Mouse (Mus musculus) lung, embryonic 14.5 days (tissue): ENCODE data around the gene Vps13a. TPM values are rescaled to one million over a fixed set of nuclear protein-coding genes. Genes with fewer than 3 reads are reported as not detected.
"Not testable (repeated sequence)": the region's sequence is repeated elsewhere in the genome, so short reads cannot be mapped to it uniquely, and the experiment has no call there.

Experiments
- ATAC-seq: fragments of 200-750 bp; cut with Nextera tagmentation; 2 replicates; pipeline ENCODE4 v1.8.0; 2017; ENCODE audit warnings: mild to moderate bottlenecking, moderate TSS enrichment, moderate library complexity; ENCODE audit not compliant: insufficient read depth
- DNase-seq: peaks from one replicate; pipeline ENCODE4 v3.0.0-alpha.2; 2015
- H3K27ac ChIP-seq: fragments of 300-500 bp; sonication (generic); 2 replicates; pipeline ENCODE4 v1.5.1; 2014; ENCODE audit warnings: low read depth, mild to moderate bottlenecking, moderate library complexity
- H3K27me3 ChIP-seq: fragments of 300-500 bp; sonication (generic); 2 replicates; pipeline ENCODE4 v1.6.1; 2014; ENCODE audit warnings: low read length, control low read depth; ENCODE audit not compliant: insufficient read depth
- H3K36me3 ChIP-seq: fragments of 300-500 bp; sonication (generic); 2 replicates; pipeline ENCODE4 v1.6.1; 2014; ENCODE audit warnings: control low read depth; ENCODE audit not compliant: insufficient read depth
- H3K4me1 ChIP-seq: fragments of 300-500 bp; sonication (generic); 2 replicates; pipeline ENCODE4 v1.6.1; 2014; ENCODE audit warnings: antibody characterized with exemption, control low read depth; ENCODE audit not compliant: insufficient read depth
- H3K4me2 ChIP-seq: fragments of 300-500 bp; sonication (generic); 2 replicates; pipeline ENCODE4 v1.6.1; 2014; ENCODE audit warnings: mild to moderate bottlenecking
- H3K4me3 ChIP-seq: fragments of 300-500 bp; sonication (generic); 2 replicates; pipeline ENCODE4 v1.5.1; 2014; ENCODE audit warnings: low read depth, low read length
- H3K9ac ChIP-seq: fragments of 300-500 bp; sonication (generic); 2 replicates; pipeline ENCODE4 v1.6.1; 2014
- H3K9me3 ChIP-seq: fragments of 300-500 bp; sonication (generic); 2 replicates; pipeline ENCODE4 v1.6.1; 2016; ENCODE audit warnings: low read depth, low read length, control low read depth
- CTCF ChIP-seq: IDR thresholded peaks from 2 replicates; pipeline ENCODE4 v1.5.1; 2016; ENCODE audit warnings: antibody characterized with exemption, low read depth
- WGBS: fragments of 180-500 bp; shearing (Covaris S2); extraction: QIAGEN DNeasy Blood & Tissue Kit; methylation state at CpG from one replicate; pipeline ENCODE4 v1.1.7; 2014; 5-methylcytosine and 5-hydroxymethylcytosine counted together
- polyA plus RNA-seq: library from polyadenylated mRNA; unstranded; fragments of >200 nt; fragmentation: Nextera tagmentation; extraction: Ambion mirVana; gene quantifications from 2 replicates; pipeline ENCODE4 v1.2.1, GENCODE M21; 2014

Vps13a gene
- polyA plus RNA-seq, 1 experiment from 2014 or later = 12.0 TPM

DNA sequence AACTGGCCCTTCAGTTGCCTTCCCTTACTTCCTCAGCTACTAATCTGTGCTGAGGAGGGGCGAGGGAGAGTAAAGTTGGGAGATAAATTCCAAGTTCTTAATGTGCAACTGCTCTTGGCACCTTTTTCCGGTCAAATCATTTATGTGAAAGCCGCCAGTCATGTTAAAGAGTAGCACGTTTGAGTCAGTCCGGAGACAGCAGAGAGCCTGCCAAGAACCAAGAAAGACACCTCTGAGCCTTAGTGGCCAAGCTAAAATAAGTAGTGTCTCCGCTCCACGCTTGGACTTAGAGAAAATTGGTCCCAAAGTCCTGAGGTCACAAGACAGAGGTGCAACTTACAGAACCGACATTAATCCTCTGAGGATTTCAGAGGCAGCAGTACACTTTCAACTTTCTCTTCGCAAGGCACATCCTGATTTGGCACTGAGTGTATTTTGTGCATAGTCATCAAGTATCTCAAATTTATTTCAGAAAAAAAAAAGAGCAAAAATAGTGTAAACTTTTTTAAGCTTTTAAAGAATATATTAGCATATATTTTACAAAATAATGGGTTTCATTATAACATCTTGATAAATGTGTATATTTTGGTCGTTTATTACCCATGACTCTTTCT is 780 bp upstream of the Vps13a start:
- no peaks in the 10 kb centered on the region for H3K27me3 ChIP-seq
- H3K4me3 ChIP-seq = peak overlapping the region; percentile 68
- H3K9me3 ChIP-seq = no peaks in the 10 kb centered on the region
- H3K9ac ChIP-seq = peak overlapping the region; percentile 56
- H3K27ac ChIP-seq = peak overlapping the region; percentile 43; the same call in 1 of the 2 replicates
- peak; percentile 15; the same call in 1 of the 2 replicates for ATAC-seq
- 0 out of 2 replicates have a peak, but pooled peaks cover 4% of the 10 kb centered on the region for H3K4me1 ChIP-seq
- TF ChIP-seq CTCF = no peak
- no peak for DNase-seq
- peak overlapping the region; percentile 82 for H3K4me2 ChIP-seq
- H3K36me3 ChIP-seq = no peaks in the 10 kb centered on the region
- 10% methylated on average over 10 of the region's 10 CpGs for WGBS

DNA sequence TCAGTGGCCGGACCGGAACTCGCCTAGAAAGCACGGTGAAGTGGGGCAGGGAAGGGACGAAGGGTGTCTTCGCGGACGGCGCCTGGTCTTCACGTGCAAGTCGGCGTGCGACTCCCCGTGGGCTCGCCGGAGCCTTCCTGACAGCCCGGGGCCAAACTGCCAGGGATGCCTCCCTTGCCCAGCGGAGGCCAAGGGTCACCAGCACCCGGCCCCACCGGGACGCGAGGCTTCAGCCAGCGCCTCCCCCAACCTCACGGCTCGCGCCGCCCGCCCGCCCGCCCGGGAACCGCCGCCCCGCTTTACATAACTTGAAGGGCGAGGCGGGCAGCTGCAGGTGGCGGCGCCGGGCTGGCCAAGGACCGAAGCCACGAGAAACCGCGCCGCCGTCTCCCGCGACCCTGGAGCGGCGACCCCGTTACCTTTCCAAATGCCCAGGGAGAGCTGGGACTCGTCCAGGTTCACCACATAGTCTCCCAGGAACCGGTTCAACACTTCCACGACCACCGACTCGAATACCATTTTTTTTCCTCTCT is 416 bp downstream of the Vps13a start:
- ATAC-seq (peak; percentile 60), DNase-seq (peak; percentile 47)
- Histone ChIP-seq H3K9me3 (no peaks in the 10 kb centered on the region), H3K36me3 (no peaks in the 10 kb centered on the region), H3K9ac (peak overlapping the region; percentile 64), H3K4me1 (0 out of 2 replicates have a peak, but pooled peaks cover 4% of the 10 kb centered on the region), H3K27ac (no peak overlapping the region), H3K4me2 (peak overlapping the region; percentile 96), H3K4me3 (peak overlapping the region; percentile 68), H3K27me3 (no peaks in the 10 kb centered on the region)
- TF ChIP-seq CTCF = no peak
- under 1% methylated on average over 55 of the region's 55 CpGs for WGBS

GRCm38 (mm10) chr19:16779786-16780185 is 947 bp downstream of the Vps13a start:
- no peak for ATAC-seq
- Histone ChIP-seq H3K4me2 (peak overlapping the region; percentile 96), H3K9ac (peak overlapping the region; percentile 64), H3K9me3 (no peaks in the 10 kb centered on the region), H3K36me3 (no peaks in the 10 kb centered on the region), H3K4me1 (0 out of 2 replicates have a peak, but pooled peaks cover 4% of the 10 kb centered on the region), H3K4me3 (peak overlapping the region; percentile 68), H3K27ac (no peak overlapping the region), H3K27me3 (no peaks in the 10 kb centered on the region)
- WGBS = 11% methylated on average over 8 of the region's 8 CpGs
- TF ChIP-seq CTCF = no peak
- no peak for DNase-seq

GRCm38 (mm10) chr19:16779281-16779680 is 1.5 kb downstream of the Vps13a start:
- H3K9me3 ChIP-seq = no peaks in the 10 kb centered on the region
- DNase-seq = no peak
- H3K27me3 ChIP-seq = no peaks in the 10 kb centered on the region
- no peak for ATAC-seq
- no peak overlapping the region for H3K27ac ChIP-seq
- no peak overlapping the region for H3K9ac ChIP-seq
- H3K4me3 ChIP-seq = peak overlapping the region; percentile 68; the same call in 1 of the 2 replicates
- no peak for TF ChIP-seq CTCF
- H3K4me2 ChIP-seq = peak overlapping the region; percentile 96; the same call in 1 of the 2 replicates
- 57% methylated on average over 5 of the region's 5 CpGs for WGBS
- H3K4me1 ChIP-seq = 0 out of 2 replicates have a peak, but pooled peaks cover 4% of the 10 kb centered on the region
- no peaks in the 10 kb centered on the region for H3K36me3 ChIP-seq

- Histone ChIP-seq H3K36me3 (no peaks in the 10 kb centered on the region), H3K27ac (no peak overlapping the region), H3K9ac (no peak overlapping the region), H3K4me3 (no peak overlapping the region), H3K9me3 (no peaks in the 10 kb centered on the region), H3K27me3 (no peaks in the 10 kb centered on the region), H3K4me1 (0 out of 2 replicates have a peak, but pooled peaks cover 4% of the 10 kb centered on the region), H3K4me2 (no peak overlapping the region)
- ATAC-seq (no peak), DNase-seq (no peak)
- 58% methylated on average over 6 of the region's 6 CpGs for WGBS
- TF ChIP-seq CTCF = no peak
These were observed 2.2 kb downstream of the Vps13a start for GRCm38 (mm10) chr19:16778578-16778977.

DNA sequence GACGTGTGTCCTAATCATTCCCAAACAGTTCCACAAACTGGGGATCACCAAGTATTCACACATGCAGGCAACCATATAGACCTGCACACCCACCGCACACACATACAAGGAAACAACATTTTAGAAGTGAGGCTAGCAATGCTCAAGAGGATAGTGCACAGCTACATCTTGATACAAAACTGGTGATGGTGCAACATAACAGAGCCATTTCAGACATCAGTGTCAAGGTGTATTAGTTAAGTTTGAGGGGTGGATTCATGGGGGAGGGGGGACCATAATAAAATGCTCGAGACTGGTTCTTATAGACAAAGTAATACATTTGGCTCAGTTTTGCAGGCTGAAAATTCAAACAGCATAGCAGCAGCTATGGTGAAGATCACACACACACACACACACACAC is 2.8 kb downstream of the Vps13a start:
- 76% methylated on average over 3 of the region's 3 CpGs for WGBS
- DNase-seq = no peak
- no peak overlapping the region for H3K27ac ChIP-seq
- no peak for TF ChIP-seq CTCF
- H3K9me3 ChIP-seq = no peaks in the 10 kb centered on the region
- no peaks in the 10 kb centered on the region for H3K27me3 ChIP-seq
- peaks cover 4% of the 10 kb centered on the region; the same call in 1 of the 2 replicates for H3K4me1 ChIP-seq
- no peak overlapping the region for H3K9ac ChIP-seq
- no peak for ATAC-seq
- H3K4me3 ChIP-seq = no peak overlapping the region
- no peaks in the 10 kb centered on the region for H3K36me3 ChIP-seq
- H3K4me2 ChIP-seq = no peak overlapping the region

DNA sequence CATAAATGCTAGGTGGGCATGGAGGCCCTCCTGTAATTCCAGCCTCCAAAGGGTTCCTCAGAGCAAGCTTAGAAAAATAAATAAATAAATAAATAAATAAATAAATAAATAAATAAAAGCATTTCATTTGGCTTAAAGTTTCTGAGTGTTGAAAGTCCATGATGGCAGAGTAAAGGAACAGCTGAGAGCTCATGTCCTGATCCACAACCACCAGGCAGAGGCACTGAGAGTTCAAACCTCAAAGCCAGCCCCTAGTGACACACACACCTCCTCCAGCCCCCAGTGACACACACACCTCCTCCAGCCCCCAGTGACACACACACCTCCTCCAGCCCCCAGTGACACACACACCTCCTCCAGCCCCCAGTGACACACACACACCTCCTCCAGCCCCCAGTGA is 3.3 kb downstream of the Vps13a start:
- H3K27ac ChIP-seq, H3K9me3 ChIP-seq, H3K9ac ChIP-seq, H3K4me1 ChIP-seq, H3K4me3 ChIP-seq, H3K4me2 ChIP-seq, ATAC-seq, H3K36me3 ChIP-seq, DNase-seq, H3K27me3 ChIP-seq: not testable (repeated sequence)
